In the genomic region with DNA sequence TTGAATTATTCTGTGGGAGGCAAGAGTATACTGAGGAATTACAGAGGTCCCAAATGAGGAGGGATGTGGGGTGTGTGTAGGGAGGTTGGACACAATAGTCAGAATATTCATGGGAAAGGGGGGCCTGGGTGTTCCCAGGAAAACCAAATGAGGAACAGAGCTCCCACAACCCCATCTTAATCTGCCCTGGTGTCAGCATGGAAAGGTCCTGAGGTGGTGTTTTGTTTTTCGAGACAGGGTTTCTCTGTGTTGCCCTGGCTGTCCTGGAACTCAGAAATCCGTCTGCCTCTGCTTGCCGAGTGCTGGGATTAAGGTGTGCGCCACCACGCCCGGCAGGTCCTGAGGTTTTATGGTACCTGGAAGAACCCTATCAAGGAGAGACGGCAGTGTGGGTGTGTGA, we compare ENCODE assay signal across 11 mouse cellular contexts. TPM values are rescaled to one million over a fixed set of nuclear protein-coding genes. Genes with fewer than 3 reads are reported as not detected.
DNase-seq lines count a peak whose midpoint lies in the region; ATAC-seq and TF ChIP-seq lines count a peak whose summit lies in the region.
"Had no signal": no experiment of that assay in that cellular context is flagged by ENCODE, and none has a peak within 500 bp of the region (broad histone marks: within the 10 kb centered on the region; RNA-seq: fewer than 3 reads in every experiment).

No protein-coding gene starts in this region.

- H3K27ac ChIP-seq in heart, embryonic 14.5 days (replicated peaks in 1 of 2; ENCODE audit: control insufficient read depth in 1 of 2, insufficient read depth in 1 of 2, low read depth in 2 of 2, low read length in 2 of 2) = peak overlapping the region; percentile 90 to 94
- H3K27ac ChIP-seq in brown adipose tissue, adult 24 weeks (replicated peaks; ENCODE audit: low read depth, low read length) = peak overlapping the region; percentile 31; the same call in 1 of the 2 replicates
- H3K27ac ChIP-seq in embryonic fibroblast, embryonic 13.5 days (ENCODE audit: insufficient read depth, low read length) = peak overlapping the region; percentile 88
- peak overlapping the region; percentile 58 for H3K27ac ChIP-seq in midbrain, embryonic 11.5 days (ENCODE audit: low read depth, low read length)

- ATAC-seq in heart, embryonic 14.5 days (ENCODE audit: insufficient number of reproducible peaks, insufficient read depth, low FRiP score, low read depth) = no peak
- peak; percentile 50 for ATAC-seq in midbrain, embryonic 11.5 days (ENCODE audit: low FRiP score)

- no peak for TF ChIP-seq CTCF in embryonic fibroblast, embryonic 13.5 days (IDR thresholded peaks at IDR 0.05; ENCODE audit: borderline replicate concordance, insufficient read depth, low read length)

- 51% methylated on average over 7 of the region's 7 CpGs for WGBS in heart, embryonic 14.5 days
- 51% methylated on average over 7 of the region's 7 CpGs for WGBS in midbrain, embryonic 11.5 days

- no peak overlapping the region for H3K4me3 ChIP-seq in heart, embryonic 14.5 days (ENCODE audit: control insufficient read depth in 1 of 2, insufficient read depth in 1 of 2, low read depth in 1 of 2, low read length in 2 of 2)
- H3K4me3 ChIP-seq in brown adipose tissue, adult 24 weeks (ENCODE audit: insufficient read depth, low read depth, low read length) = no peak overlapping the region
- no peak overlapping the region for H3K4me3 ChIP-seq in embryonic fibroblast, embryonic 13.5 days (ENCODE audit: insufficient read depth, low read length)
- no peak overlapping the region for H3K4me3 ChIP-seq in midbrain, embryonic 11.5 days (ENCODE audit: low read depth, low read length)
- H3K4me3 ChIP-seq: megakaryocyte, embryonic 14.5 days had no signal

- H3K4me1 ChIP-seq in heart, embryonic 14.5 days (ENCODE audit: control insufficient read depth in 2 of 2, insufficient read depth in 2 of 2, low read length in 2 of 2) = peaks cover 21 to 32% of the 10 kb centered on the region in 2 experiments
- H3K4me1 ChIP-seq in brown adipose tissue, adult 24 weeks (ENCODE audit: control insufficient read depth, insufficient read depth, insufficient read length, low read length) = peaks cover 2% of the 10 kb centered on the region; the same call in 1 of the 2 replicates
- H3K4me1 ChIP-seq in embryonic fibroblast, embryonic 13.5 days (ENCODE audit: control insufficient read depth, insufficient read depth, low read length) = peaks cover 24% of the 10 kb centered on the region
- peaks cover 18% of the 10 kb centered on the region for H3K4me1 ChIP-seq in midbrain, embryonic 11.5 days (ENCODE audit: control insufficient read depth, insufficient read depth, low read length)

- peak overlapping the region; percentile 52 for H3K4me2 ChIP-seq in heart, embryonic 14.5 days (ENCODE audit: low read length)
- no peak overlapping the region for H3K4me2 ChIP-seq in midbrain, embryonic 11.5 days

- no peaks in the 10 kb centered on the region for H3K27me3 ChIP-seq in heart, embryonic 14.5 days (ENCODE audit: control insufficient read depth, insufficient read depth, low read length)
- H3K27me3 ChIP-seq in midbrain, embryonic 11.5 days (ENCODE audit: control insufficient read depth, insufficient read depth, low read length) = no peaks in the 10 kb centered on the region

- no peak for DNase-seq in heart, postnatal 25 days (ENCODE audit: low spot score)
- no peak for DNase-seq in midbrain, embryonic 11.5 days (ENCODE audit: low spot score, missing footprints)
- DNase-seq in embryo, embryonic 11 days = no peak
- no peak for DNase-seq in left cerebral cortex, adult 18-20 months (ENCODE audit: low spot score in 2 of 2)
- no peak for DNase-seq in cerebellum, adult 11-12 months
- DNase-seq: gastrocnemius, postnatal 14 days; thymus, adult 2 months had no signal

- intact Hi-C loops in heart, postnatal 25 days (cut with DNase I) = no loop called here

- no peaks in the 10 kb centered on the region for H3K9me3 ChIP-seq in heart, embryonic 14.5 days (ENCODE audit: control insufficient read depth, low read length)
- no peaks in the 10 kb centered on the region; the same call in 1 of the 2 replicates for H3K9me3 ChIP-seq in midbrain, embryonic 11.5 days (ENCODE audit: control insufficient read depth, low read length)
- H3K9me3 ChIP-seq: megakaryocyte, embryonic 14.5 days had no signal

- H3K9ac ChIP-seq in heart, embryonic 14.5 days (ENCODE audit: low read length) = peak overlapping the region; percentile 62
- peak overlapping the region; percentile 37; the same call in 1 of the 2 replicates for H3K9ac ChIP-seq in midbrain, embryonic 11.5 days (ENCODE audit: low read length)

- H3K36me3 ChIP-seq in heart, embryonic 14.5 days (ENCODE audit: control insufficient read depth, insufficient read depth, low read length) = peaks cover 66% of the 10 kb centered on the region
- H3K36me3 ChIP-seq in midbrain, embryonic 11.5 days (ENCODE audit: control insufficient read depth, insufficient read depth, low read length) = peaks cover 30% of the 10 kb centered on the region

- TF ChIP-seq POLR2A in embryonic fibroblast, embryonic 13.5 days (IDR thresholded peaks at IDR 0.05; ENCODE audit: low read depth, low read length) = no peak

RNA-seq across cellular contexts. Expression of a gene that starts 8.0 kb away (rescaled TPM):
- 731 and 789 TPM in 2 replicates for polyA plus RNA-seq in heart, embryonic 14.5 days (2014; fragmentation: Nextera tagmentation; extraction: Ambion mirVana)
- total RNA-seq in heart, postnatal 25 days (2021) = 100 to 1,000 TPM; 489 to 520 TPM
- 404 and 482 TPM in 2 replicates for polyA plus RNA-seq in brown adipose tissue, adult 24 weeks (2012; ENCODE audit: insufficient read depth, insufficient read length, missing spikeins)
- polyA plus RNA-seq in embryonic fibroblast, embryonic 13.5 days (2011; ENCODE audit: insufficient read length, low read depth, missing spikeins) = 997 and 1,079 TPM in 2 replicates
- 740 and 824 TPM in 2 replicates for polyA plus RNA-seq in midbrain, embryonic 11.5 days (2014; fragmentation: Nextera tagmentation; extraction: Ambion mirVana)
- 100 to 1,000 TPM; 462 to 497 TPM for total RNA-seq in left cerebral cortex, adult 18-20 months (2021)

RNA-seq across cellular contexts. Expression of a gene that starts 14.0 kb away (rescaled TPM):
- polyA plus RNA-seq in heart, embryonic 14.5 days (2014; fragmentation: Nextera tagmentation; extraction: Ambion mirVana) = 32.9 and 35.6 TPM in 2 replicates
- 10 to 100 TPM; 13.1 to 20.4 TPM for total RNA-seq in heart, postnatal 25 days (2021)
- 3.1 and 3.5 TPM in 2 replicates for polyA plus RNA-seq in brown adipose tissue, adult 24 weeks (2012; ENCODE audit: insufficient read depth, insufficient read length, missing spikeins)
- 66.5 and 68.5 TPM in 2 replicates for polyA plus RNA-seq in embryonic fibroblast, embryonic 13.5 days (2011; ENCODE audit: insufficient read length, low read depth, missing spikeins)
- polyA plus RNA-seq in midbrain, embryonic 11.5 days (2014; fragmentation: Nextera tagmentation; extraction: Ambion mirVana) = 36.1 and 39.4 TPM in 2 replicates
- 1 to 10 TPM; 4.8 to 5.2 TPM for total RNA-seq in left cerebral cortex, adult 18-20 months (2021)

RNA-seq across cellular contexts. Expression of a gene that starts 19.9 kb away (rescaled TPM):
- 47.9 and 48.0 TPM in 2 replicates for polyA plus RNA-seq in heart, embryonic 14.5 days (2014; fragmentation: Nextera tagmentation; extraction: Ambion mirVana)
- 10 to 100 TPM; 52.8 to 52.9 TPM for total RNA-seq in heart, postnatal 25 days (2021)
- polyA plus RNA-seq in brown adipose tissue, adult 24 weeks (2012; ENCODE audit: insufficient read depth, insufficient read length, missing spikeins) = 25.7 and 30.4 TPM in 2 replicates
- polyA plus RNA-seq in embryonic fibroblast, embryonic 13.5 days (2011; ENCODE audit: insufficient read length, low read depth, missing spikeins) = 104 and 105 TPM in 2 replicates
- 71.3 and 82.2 TPM in 2 replicates for polyA plus RNA-seq in midbrain, embryonic 11.5 days (2014; fragmentation: Nextera tagmentation; extraction: Ambion mirVana)
- total RNA-seq in left cerebral cortex, adult 18-20 months (2021) = 100 to 1,000 TPM; 116 TPM

RNA-seq across cellular contexts. Expression of a gene that starts 21.6 kb away (rescaled TPM):
- polyA plus RNA-seq in heart, embryonic 14.5 days (2014; fragmentation: Nextera tagmentation; extraction: Ambion mirVana) = 10.1 and 12.2 TPM in 2 replicates
- 10 to 100 TPM; 14.1 to 18.0 TPM for total RNA-seq in heart, postnatal 25 days (2021)
- polyA plus RNA-seq in brown adipose tissue, adult 24 weeks (2012; ENCODE audit: insufficient read depth, insufficient read length, missing spikeins) = 25.1 and 70.2 TPM in 2 replicates
- polyA plus RNA-seq in embryonic fibroblast, embryonic 13.5 days (2011; ENCODE audit: insufficient read length, low read depth, missing spikeins) = 23.4 and 27.4 TPM in 2 replicates
- polyA plus RNA-seq in midbrain, embryonic 11.5 days (2014; fragmentation: Nextera tagmentation; extraction: Ambion mirVana) = 3.3 and 3.5 TPM in 2 replicates
- total RNA-seq in left cerebral cortex, adult 18-20 months (2021) = 1 to 10 TPM; 1.4 to 2.3 TPM

RNA-seq across cellular contexts. Expression of a gene that starts 34.1 kb away (rescaled TPM):
- 50.9 and 57.7 TPM in 2 replicates for polyA plus RNA-seq in heart, embryonic 14.5 days (2014; fragmentation: Nextera tagmentation; extraction: Ambion mirVana)
- total RNA-seq in heart, postnatal 25 days (2021) = 10 to 100 TPM; 18.2 to 20.9 TPM
- 18.4 and 20.2 TPM in 2 replicates for polyA plus RNA-seq in brown adipose tissue, adult 24 weeks (2012; ENCODE audit: insufficient read depth, insufficient read length, missing spikeins)
- polyA plus RNA-seq in embryonic fibroblast, embryonic 13.5 days (2011; ENCODE audit: insufficient read length, low read depth, missing spikeins) = 18.2 and 19.4 TPM in 2 replicates
- polyA plus RNA-seq in midbrain, embryonic 11.5 days (2014; fragmentation: Nextera tagmentation; extraction: Ambion mirVana) = 44.4 and 50.5 TPM in 2 replicates
- 10 to 100 TPM; 20.3 to 22.0 TPM for total RNA-seq in left cerebral cortex, adult 18-20 months (2021)

Comparison
In these comparisons a context has a peak if more than half of its experiments do, and no peak if none do; other contexts are left out.
1. H3K27ac ChIP-seq: peak in every context shown above with its lines; median percentile 92 in heart, embryonic 14.5 days; 88 in embryonic fibroblast, embryonic 13.5 days; 58 in midbrain, embryonic 11.5 days; 31 in brown adipose tissue, adult 24 weeks.